Mouse (Mus musculus) heart, embryonic 15.5 days (tissue): Measurements from ENCODE around the gene Dnmt3l. TPM values are rescaled to one million over a fixed set of nuclear protein-coding genes. Genes with fewer than 3 reads are reported as not detected.

ENCODE experiments used
- ATAC-seq: fragments of 200-750 bp; cut with Nextera tagmentation; replicated peaks from 2 replicates; pipeline ENCODE4 v1.8.0; 2017; ENCODE audit warnings: low read depth, moderate TSS enrichment; ENCODE audit not compliant: insufficient number of reproducible peaks, insufficient read depth, low FRiP score
- H3K27ac ChIP-seq: fragments of 300-500 bp; sonication (generic); 2 replicates; pipeline ENCODE4 v1.5.1; 2015; ENCODE audit warnings: mild to moderate bottlenecking, inconsistent platforms
- H3K27me3 ChIP-seq: fragments of 300-500 bp; sonication (generic); 2 replicates; pipeline ENCODE4 v1.6.1; 2015; ENCODE audit warnings: inconsistent platforms
- H3K36me3 ChIP-seq: fragments of 300-500 bp; sonication (generic); 2 replicates; pipeline ENCODE4 v1.6.1; 2015; ENCODE audit warnings: mild to moderate bottlenecking, inconsistent platforms
- H3K4me1 ChIP-seq: fragments of 300-500 bp; sonication (generic); replicated peaks from 2 replicates; pipeline ENCODE4 v1.6.1; 2015; ENCODE audit warnings: inconsistent platforms
- H3K4me2 ChIP-seq: fragments of 300-500 bp; sonication (generic); 2 replicates; pipeline ENCODE4 v1.6.1; 2015; ENCODE audit warnings: inconsistent platforms, mild to moderate bottlenecking, moderate library complexity
- H3K4me3 ChIP-seq: fragments of 300-500 bp; sonication (generic); 2 replicates; pipeline ENCODE4 v1.5.1; 2015; ENCODE audit warnings: mild to moderate bottlenecking, inconsistent platforms
- H3K9ac ChIP-seq: fragments of 300-500 bp; sonication (generic); 2 replicates; pipeline ENCODE4 v1.6.1; 2015; ENCODE audit warnings: mild to moderate bottlenecking, inconsistent platforms
- H3K9me3 ChIP-seq: fragments of 300-500 bp; sonication (generic); replicated peaks from 2 replicates; pipeline ENCODE4 v1.6.1; 2016; ENCODE audit warnings: inconsistent platforms
- WGBS: fragments of 180-500 bp; shearing (Covaris S2); methylation state at CpG from one replicate; pipeline ENCODE4 v1.1.7; 2015; ENCODE audit warnings: mixed read lengths; 5-methylcytosine and 5-hydroxymethylcytosine counted together
- polyA plus RNA-seq: library from polyadenylated mRNA; unstranded; fragments of >200 nt; fragmentation: Nextera tagmentation; extraction: Ambion mirVana; gene quantifications from 2 replicates; pipeline ENCODE4 v1.2.1, GENCODE M21; 2015

Gene Dnmt3l
- not detected in 2 replicates for polyA plus RNA-seq

DNA sequence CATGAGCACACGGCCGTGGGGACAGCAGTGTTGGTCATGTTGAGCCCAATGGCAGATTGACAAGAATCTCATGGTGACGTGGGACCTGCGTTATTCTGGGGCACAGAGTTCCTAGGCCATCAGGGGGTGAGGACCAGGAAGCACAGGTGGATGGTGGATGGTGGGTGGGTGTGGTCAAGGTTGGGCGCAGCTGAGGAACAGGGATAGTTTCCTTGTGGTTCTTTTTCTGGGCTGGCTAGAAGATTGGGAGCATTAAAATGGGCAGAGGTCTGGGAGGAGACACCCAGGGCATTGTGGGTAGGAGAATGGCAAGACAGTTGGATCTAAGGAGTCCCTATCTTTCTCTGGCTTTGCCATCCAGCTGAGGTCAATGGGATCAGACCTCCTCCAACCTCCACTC lies at the start of gene Dnmt3l:
Gene Dnmt3l, plus strand, starts transcription at position 301 of the 400 bp plus-strand sequence.
- no peak within 1 kb of the TSS for H3K27ac ChIP-seq
- no peak within 1 kb of the TSS for H3K4me3 ChIP-seq
- peaks cover 20% of the 10 kb centered on the region for H3K27me3 ChIP-seq
- no peaks in the 10 kb centered on the region for H3K9me3 ChIP-seq
- peaks cover 9% of the 10 kb centered on the region for H3K4me1 ChIP-seq
- WGBS: 92% methylated on average over 5 of the region's 5 CpGs
- no peak within 1 kb of the TSS for H3K9ac ChIP-seq
- H3K36me3 ChIP-seq: no peaks in the 10 kb centered on the region
- no peak for ATAC-seq
- H3K4me2 ChIP-seq: no peak within 1 kb of the TSS

DNA sequence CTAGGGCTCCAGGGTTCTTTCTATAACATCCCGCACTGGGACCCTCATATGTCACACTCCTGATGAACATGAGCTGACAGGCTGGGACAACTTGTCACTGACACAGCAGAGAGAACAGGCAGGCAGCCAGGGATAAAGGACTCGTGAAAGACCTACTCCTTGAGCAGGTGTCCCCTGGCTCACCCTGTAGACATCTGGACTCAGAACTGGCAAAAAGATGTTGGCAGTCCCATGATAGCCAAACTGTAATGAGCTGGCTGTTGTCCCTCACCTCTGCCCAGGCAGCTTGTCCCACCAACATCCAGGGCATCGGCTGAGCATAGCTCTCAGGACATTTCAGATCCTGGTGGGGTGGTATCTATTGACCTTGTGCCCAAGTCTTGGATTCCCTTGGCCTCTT lies 46.1 kb upstream of the Dnmt3l start:
- H3K36me3 ChIP-seq: peaks cover 93% of the 10 kb centered on the region
- H3K9ac ChIP-seq: no peak overlapping the region
- no peaks in the 10 kb centered on the region for H3K9me3 ChIP-seq
- ATAC-seq: no peak
- H3K4me2 ChIP-seq: no peak overlapping the region
- no peak overlapping the region for H3K27ac ChIP-seq
- 79% methylated on average over 3 of the region's 3 CpGs for WGBS
- H3K4me1 ChIP-seq: no peaks in the 10 kb centered on the region
- H3K27me3 ChIP-seq: no peaks in the 10 kb centered on the region
- no peak overlapping the region for H3K4me3 ChIP-seq

DNA sequence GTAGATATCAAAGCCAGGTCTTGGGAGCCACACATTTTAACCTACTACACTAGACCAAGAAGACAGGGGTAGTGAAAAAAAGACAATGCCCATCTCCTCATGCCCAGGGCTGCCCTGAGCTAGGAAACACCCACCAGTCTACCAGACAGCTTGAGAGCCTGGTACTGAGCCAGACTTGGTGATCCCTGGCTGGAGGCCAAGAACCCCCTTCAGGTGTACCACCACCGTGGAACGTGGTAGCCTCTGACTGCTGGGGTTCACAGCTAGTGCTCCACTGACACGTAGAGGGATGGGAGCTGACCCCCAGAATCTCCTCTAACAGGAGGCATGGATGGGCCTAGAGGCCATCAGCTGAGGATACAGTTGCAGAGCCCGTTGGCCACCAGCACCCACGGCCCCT lies 41.5 kb upstream of the Dnmt3l start:
- no peak overlapping the region for H3K27ac ChIP-seq
- H3K4me1 ChIP-seq: peaks cover 2% of the 10 kb centered on the region; the same call in 1 of the 2 replicates
- H3K4me3 ChIP-seq: no peak overlapping the region
- WGBS: 92% methylated on average over 5 of the region's 5 CpGs
- no peak overlapping the region for H3K4me2 ChIP-seq
- ATAC-seq: no peak
- H3K9ac ChIP-seq: no peak overlapping the region
- no peaks in the 10 kb centered on the region for H3K9me3 ChIP-seq
- peaks cover 83% of the 10 kb centered on the region for H3K36me3 ChIP-seq
- H3K27me3 ChIP-seq: no peaks in the 10 kb centered on the region

DNA sequence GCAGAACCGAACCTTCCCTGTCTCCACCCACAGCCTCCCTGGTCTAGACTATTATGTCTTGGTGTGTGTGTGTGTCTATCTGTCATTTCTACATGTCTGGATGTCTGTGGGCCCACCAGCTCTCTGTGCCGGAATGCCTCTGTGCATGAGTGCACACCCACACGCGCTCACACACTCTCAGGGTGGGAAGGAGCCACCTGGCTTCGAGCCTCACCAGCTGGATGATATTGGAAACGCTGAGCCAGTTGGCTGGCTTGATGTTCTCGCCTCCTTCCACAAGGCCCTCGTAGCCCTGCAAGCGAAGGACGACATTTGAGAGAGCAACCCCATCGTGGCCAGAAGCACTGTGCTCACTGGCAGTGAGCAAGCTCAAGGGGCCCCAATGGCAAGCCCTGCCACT lies 40.0 kb upstream of the Dnmt3l start:
- H3K4me2 ChIP-seq: no peak overlapping the region
- H3K9me3 ChIP-seq: no peaks in the 10 kb centered on the region
- H3K27me3 ChIP-seq: no peaks in the 10 kb centered on the region
- H3K27ac ChIP-seq: no peak overlapping the region
- H3K9ac ChIP-seq: no peak overlapping the region
- peaks cover 68% of the 10 kb centered on the region for H3K36me3 ChIP-seq
- no peak overlapping the region for H3K4me3 ChIP-seq
- no peak for ATAC-seq
- H3K4me1 ChIP-seq: peaks cover 16% of the 10 kb centered on the region
- 88% methylated on average over 11 of the region's 11 CpGs for WGBS

DNA sequence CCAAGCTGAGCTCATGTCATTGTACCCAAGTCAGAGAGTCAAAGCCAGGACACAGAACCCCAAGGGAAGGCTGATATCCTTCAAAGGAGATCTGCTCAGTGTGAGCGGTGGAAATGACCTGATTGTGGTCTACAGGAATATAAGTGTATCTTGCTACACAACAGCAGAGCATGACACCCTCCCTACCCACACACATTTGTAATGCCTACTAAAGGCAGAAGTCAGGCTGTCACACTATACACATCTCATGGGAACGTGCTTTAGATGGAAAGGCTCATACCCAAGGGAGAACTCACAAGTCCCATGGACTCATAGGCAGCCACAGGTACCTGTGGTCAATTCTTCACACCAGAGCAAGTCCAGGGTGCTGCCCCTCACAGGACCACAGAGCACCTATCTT lies 39.4 kb upstream of the Dnmt3l start:
- Histone ChIP-seq H3K4me2 (no peak overlapping the region), H3K9ac (no peak overlapping the region), H3K4me3 (no peak overlapping the region), H3K27me3 (no peaks in the 10 kb centered on the region), H3K4me1 (peaks cover 22% of the 10 kb centered on the region), H3K27ac (no peak overlapping the region), H3K36me3 (peaks cover 63% of the 10 kb centered on the region), H3K9me3 (no peaks in the 10 kb centered on the region)
- no peak for ATAC-seq
- WGBS: 82% methylated on average over 2 of the region's 2 CpGs

DNA sequence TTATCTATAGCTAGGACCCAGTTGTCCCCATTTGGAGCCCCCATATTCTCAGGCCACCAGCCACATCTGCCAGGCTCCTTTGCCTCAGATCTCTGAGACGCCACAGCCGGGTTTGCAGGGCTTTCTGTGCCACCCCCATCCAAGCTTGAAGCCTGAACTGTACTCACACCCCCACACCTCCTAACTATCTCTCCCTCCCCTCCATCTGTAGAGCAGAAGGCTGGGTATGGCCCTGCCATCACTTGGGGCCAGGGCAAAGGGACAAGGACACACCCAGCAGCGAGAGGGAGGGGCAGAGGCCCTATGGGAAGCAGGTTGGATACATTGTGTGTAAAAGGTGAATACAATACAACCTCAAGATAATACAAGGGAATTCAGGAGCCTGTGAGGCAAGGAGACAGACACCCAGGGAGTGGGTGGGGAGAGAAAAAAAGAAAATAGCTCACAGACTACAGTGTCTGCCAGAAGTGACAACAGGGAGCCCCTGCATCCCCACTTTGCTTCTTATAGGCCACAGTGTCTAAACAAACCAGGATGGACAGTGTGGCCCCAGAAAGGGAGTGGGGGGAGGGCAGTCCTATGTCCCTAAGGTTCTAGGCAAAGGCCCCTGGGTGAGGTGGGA lies 37.2 kb upstream of the Dnmt3l start:
- ATAC-seq: no peak
- Histone ChIP-seq H3K9ac (no peak overlapping the region), H3K4me1 (peaks cover 39% of the 10 kb centered on the region), H3K27me3 (no peaks in the 10 kb centered on the region), H3K27ac (no peak overlapping the region), H3K4me3 (no peak overlapping the region), H3K36me3 (peaks cover 42% of the 10 kb centered on the region), H3K9me3 (no peaks in the 10 kb centered on the region), H3K4me2 (no peak overlapping the region)
- 91% methylated on average over 3 of the region's 3 CpGs for WGBS

DNA sequence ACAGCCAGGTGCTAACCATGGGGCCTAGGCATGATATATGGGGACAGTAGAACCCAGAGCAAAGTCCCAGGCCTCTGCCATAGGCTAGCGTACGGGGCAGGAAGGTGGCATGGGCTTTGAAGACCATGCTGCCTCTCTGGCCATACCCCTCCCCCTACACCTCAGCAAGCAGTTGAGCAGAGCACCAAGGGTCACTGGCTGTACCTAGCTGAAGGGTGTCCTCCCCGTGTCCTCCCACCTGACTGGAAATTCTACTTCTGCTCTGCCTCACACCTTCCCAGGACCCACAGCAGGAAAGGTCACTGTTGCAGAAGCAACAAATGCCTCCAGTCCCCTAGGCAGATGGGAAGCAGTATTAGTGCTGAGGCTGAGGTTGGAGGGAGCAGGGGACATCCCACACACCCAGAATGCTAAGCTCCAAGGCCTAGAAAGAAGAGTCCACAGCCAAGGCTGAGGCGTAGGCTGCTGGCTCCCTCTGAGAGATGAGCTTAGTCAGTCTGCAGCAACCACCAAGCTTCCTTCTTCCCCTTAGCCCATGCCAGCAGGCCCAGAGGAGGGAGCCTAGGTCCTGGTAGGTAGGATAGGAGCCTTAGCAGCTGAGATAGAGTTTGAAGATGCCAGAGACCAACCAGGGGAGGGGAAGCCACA lies 35.8 kb upstream of the Dnmt3l start:
- no peak for ATAC-seq
- no peak overlapping the region for H3K27ac ChIP-seq
- H3K4me3 ChIP-seq: no peak overlapping the region
- H3K9ac ChIP-seq: no peak overlapping the region
- WGBS: 82% methylated on average over 4 of the region's 4 CpGs
- H3K9me3 ChIP-seq: no peaks in the 10 kb centered on the region
- no peaks in the 10 kb centered on the region for H3K27me3 ChIP-seq
- no peak overlapping the region for H3K4me2 ChIP-seq
- peaks cover 28% of the 10 kb centered on the region for H3K36me3 ChIP-seq
- peaks cover 44% of the 10 kb centered on the region for H3K4me1 ChIP-seq

DNA sequence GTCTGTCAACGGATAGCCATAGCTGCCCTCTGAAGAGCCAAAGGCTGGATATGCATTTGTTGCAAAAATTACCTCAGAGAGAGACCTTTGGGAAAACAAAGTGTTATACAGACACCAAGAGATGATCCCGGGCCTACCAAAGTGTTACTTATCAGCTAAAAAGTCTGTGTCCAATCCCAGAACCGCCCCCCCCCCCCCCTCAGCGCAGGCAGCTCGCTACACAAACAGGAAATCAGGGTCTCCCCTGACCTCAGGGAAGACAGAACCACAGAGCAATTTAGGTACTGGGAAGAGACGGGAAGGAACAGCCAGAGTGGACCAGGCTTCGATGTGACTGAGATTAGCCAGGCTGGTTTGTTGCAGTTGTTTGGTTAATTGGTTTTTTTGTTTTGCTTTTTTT lies 34.5 kb upstream of the Dnmt3l start:
- Histone ChIP-seq H3K9ac (no peak overlapping the region), H3K4me3 (0 out of 2 replicates have a peak overlapping the region, but pooled peaks have one; percentile 69), H3K9me3 (no peaks in the 10 kb centered on the region), H3K4me2 (peak overlapping the region; percentile 91), H3K36me3 (peaks cover 15% of the 10 kb centered on the region; the same call in 1 of the 2 replicates), H3K27me3 (no peaks in the 10 kb centered on the region), H3K4me1 (peaks cover 44% of the 10 kb centered on the region), H3K27ac (peak overlapping the region; percentile 8; the same call in 1 of the 2 replicates)
- WGBS: 41% methylated on average over 7 of the region's 7 CpGs
- no peak for ATAC-seq

DNA sequence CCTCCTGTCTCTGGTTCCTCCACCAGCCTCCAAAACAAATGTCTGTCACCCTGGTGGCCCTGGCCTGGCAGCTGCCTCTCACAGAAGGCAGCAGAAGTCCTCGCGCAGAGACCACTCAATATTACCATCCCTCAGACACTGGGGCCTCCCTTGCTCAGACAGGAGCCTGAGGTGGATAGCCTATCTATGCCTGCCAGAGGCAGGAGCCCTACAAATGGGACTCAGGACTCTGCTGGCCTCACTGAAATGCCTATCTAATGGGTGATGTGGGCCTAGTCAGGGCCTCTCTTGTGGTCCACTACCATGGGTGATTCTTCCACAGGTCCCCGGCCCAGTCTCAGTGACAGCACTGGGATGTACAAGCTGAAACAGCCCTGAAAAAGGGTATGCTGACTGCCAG lies 33.6 kb upstream of the Dnmt3l start:
- H3K4me3 ChIP-seq: peak overlapping the region; percentile 69
- H3K4me2 ChIP-seq: peak overlapping the region; percentile 91
- H3K27me3 ChIP-seq: no peaks in the 10 kb centered on the region
- H3K4me1 ChIP-seq: peaks cover 44% of the 10 kb centered on the region
- H3K27ac ChIP-seq: peak overlapping the region; percentile 98
- peak overlapping the region; percentile 73 for H3K9ac ChIP-seq
- H3K36me3 ChIP-seq: peaks cover 8% of the 10 kb centered on the region; the same call in 1 of the 2 replicates
- WGBS: 59% methylated on average over 3 of the region's 3 CpGs
- ATAC-seq: no peak
- no peaks in the 10 kb centered on the region for H3K9me3 ChIP-seq

DNA sequence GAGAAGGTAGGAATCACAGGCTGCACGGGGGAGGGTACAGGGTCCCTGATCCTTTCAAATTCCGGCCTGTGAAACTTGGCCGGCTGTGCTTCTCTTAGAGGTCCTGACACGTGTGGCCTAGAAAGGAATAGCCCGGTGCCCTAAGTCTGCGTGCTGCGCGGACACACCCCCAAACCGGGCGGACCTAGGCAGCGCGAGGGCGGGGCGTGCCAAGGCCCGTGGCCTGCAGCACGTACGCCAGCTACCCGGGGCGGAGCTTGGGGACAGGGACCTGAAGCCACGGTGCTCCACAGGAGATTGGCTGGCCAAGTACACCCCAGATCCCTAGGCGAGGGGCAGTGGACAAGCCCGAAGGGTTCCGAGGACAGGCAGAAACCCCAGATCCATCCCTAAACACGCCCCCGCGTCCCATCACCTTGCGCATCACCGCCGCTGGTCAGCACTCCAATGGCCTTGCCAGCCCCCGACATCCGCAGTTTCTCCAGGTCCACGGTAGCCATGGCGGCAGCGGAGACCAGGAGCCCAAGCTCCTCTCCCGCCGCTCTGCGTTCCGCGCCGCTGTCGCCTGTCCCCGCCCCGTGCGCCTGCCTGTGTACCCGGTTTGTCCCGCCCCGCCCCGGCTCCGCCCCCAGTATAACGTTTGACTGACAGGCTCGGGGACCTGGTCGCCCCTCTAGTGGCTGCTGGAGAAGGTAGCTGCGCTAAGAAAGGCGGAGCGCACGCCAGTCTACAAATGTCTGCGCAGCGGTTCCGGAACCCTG lies 32.4 kb upstream of the Dnmt3l start:
- peaks cover 1% of the 10 kb centered on the region; the same call in 1 of the 2 replicates for H3K36me3 ChIP-seq
- H3K9me3 ChIP-seq: no peaks in the 10 kb centered on the region
- no peaks in the 10 kb centered on the region for H3K27me3 ChIP-seq
- H3K9ac ChIP-seq: peak overlapping the region; percentile 73
- peaks cover 44% of the 10 kb centered on the region for H3K4me1 ChIP-seq
- WGBS: under 1% methylated on average over 59 of the region's 59 CpGs
- peak overlapping the region; percentile 91 for H3K4me2 ChIP-seq
- peak overlapping the region; percentile 98 for H3K27ac ChIP-seq
- ATAC-seq: peak; percentile 95
- H3K4me3 ChIP-seq: peak overlapping the region; percentile 69

DNA sequence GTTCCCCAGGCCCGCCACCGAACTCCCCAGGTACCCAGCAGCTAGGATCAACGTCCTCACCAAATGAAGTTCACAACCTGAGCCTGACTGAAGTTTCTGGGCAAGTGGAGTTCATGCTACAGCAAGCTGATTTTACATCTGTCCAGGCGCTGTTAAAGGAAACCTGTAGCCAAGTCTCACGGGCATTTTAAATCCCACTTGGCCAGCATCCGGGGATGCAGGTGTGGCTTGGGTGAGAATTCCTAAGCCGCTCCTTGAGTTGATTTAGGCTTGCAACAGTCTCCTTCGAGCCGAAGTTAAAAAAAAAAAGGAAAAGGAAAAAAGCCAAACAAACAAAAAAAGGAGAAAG lies 31.8 kb upstream of the Dnmt3l start, which contains the start of gene Pfkl:
Gene Pfkl, minus strand, starts transcription at position 139 of the 349 bp plus-strand sequence.
- Histone ChIP-seq H3K9ac (peak within 1 kb of the TSS; percentile 73), H3K4me2 (peak within 1 kb of the TSS; percentile 91), H3K36me3 (no peaks in the 10 kb centered on the region), H3K4me3 (peak within 1 kb of the TSS; percentile 69), H3K27me3 (no peaks in the 10 kb centered on the region), H3K27ac (peak within 1 kb of the TSS; percentile 98), H3K9me3 (no peaks in the 10 kb centered on the region), H3K4me1 (peaks cover 42% of the 10 kb centered on the region)
- no peak for ATAC-seq
- WGBS: 1% methylated on average over 9 of the region's 9 CpGs
